In genomic region chr2:174674287-174675045, GRCm38 (mm10) we compare ENCODE assay signal across 8 mouse cellular contexts. TPM values are rescaled to one million over a fixed set of nuclear protein-coding genes. Genes with fewer than 3 reads are reported as not detected.
DNase-seq lines count a peak whose midpoint lies in the region; ATAC-seq lines count a peak whose summit lies in the region.

No protein-coding gene starts in this region.

- intact Hi-C loops in heart, postnatal 25 days (cut with DNase I) = loop anchor here (1.0 to 5.0 kb wide), 6 partner anchors 72 to 362 kb away; partner anchors contain the start of gene Nelfcd

- peak overlapping the region; percentile 68 for H3K4me3 ChIP-seq in heart, embryonic 10.5 days
- H3K4me3 ChIP-seq in forebrain, embryonic 11.5 days (ENCODE audit: low read depth, low read length) = peak overlapping the region; percentile 36
- peak overlapping the region; percentile 25; the same call in 1 of the 2 replicates for H3K4me3 ChIP-seq in liver, embryonic 13.5 days (replicated peaks)

- no peak for DNase-seq in heart, embryonic 10.5 days (ENCODE audit: low spot score)
- DNase-seq in heart, postnatal 25 days (ENCODE audit: low spot score) = no peak
- peak; percentile 14 for DNase-seq in A20 (ENCODE audit: low read depth, low spot score)
- DNase-seq in forebrain, embryonic 11.5 days (ENCODE audit: low spot score) = no peak
- no peak for DNase-seq in liver, embryonic 13.5 days
- DNase-seq in thymus, postnatal 14 days = no peak
- no peak for DNase-seq in thymus, postnatal 4 days

- peaks cover 19% of the 10 kb centered on the region for H3K4me1 ChIP-seq in heart, embryonic 10.5 days
- peaks cover 7% of the 10 kb centered on the region; the same call in 1 of the 2 replicates for H3K4me1 ChIP-seq in forebrain, embryonic 11.5 days (replicated peaks; ENCODE audit: control insufficient read depth, insufficient read depth, low read length)
- peaks cover 18% of the 10 kb centered on the region for H3K4me1 ChIP-seq in liver, embryonic 13.5 days (replicated peaks)

- no peaks in the 10 kb centered on the region for H3K36me3 ChIP-seq in heart, embryonic 10.5 days
- no peaks in the 10 kb centered on the region for H3K36me3 ChIP-seq in forebrain, embryonic 11.5 days (ENCODE audit: control insufficient read depth, insufficient read depth, low read length)
- H3K36me3 ChIP-seq in liver, embryonic 13.5 days = no peaks in the 10 kb centered on the region

- H3K9ac ChIP-seq in forebrain, embryonic 11.5 days (ENCODE audit: low read length) = peak overlapping the region; percentile 62
- H3K9ac ChIP-seq in liver, embryonic 13.5 days = no peak overlapping the region

- 3% methylated on average over 16 of the region's 16 CpGs for WGBS in heart, embryonic 10.5 days
- 3% methylated on average over 16 of the region's 16 CpGs for WGBS in forebrain, embryonic 11.5 days
- WGBS in liver, embryonic 13.5 days (ENCODE audit: insufficient replicate concordance) = 7% methylated on average over 16 of the region's 16 CpGs

- H3K27ac ChIP-seq in heart, embryonic 10.5 days = peak overlapping the region; percentile 11; the same call in 1 of the 2 replicates
- H3K27ac ChIP-seq in forebrain, embryonic 11.5 days (ENCODE audit: low read depth, low read length) = no peak overlapping the region
- no peak overlapping the region for H3K27ac ChIP-seq in liver, embryonic 13.5 days

- H3K27me3 ChIP-seq in heart, embryonic 10.5 days (ENCODE audit: insufficient read depth, poor library complexity, severe bottlenecking) = peaks cover 40% of the 10 kb centered on the region
- H3K27me3 ChIP-seq in forebrain, embryonic 11.5 days (ENCODE audit: control insufficient read depth, insufficient read depth, low read length) = 0 out of 2 replicates have a peak, but pooled peaks cover 4% of the 10 kb centered on the region
- peaks cover 36% of the 10 kb centered on the region for H3K27me3 ChIP-seq in liver, embryonic 13.5 days

- H3K4me2 ChIP-seq in forebrain, embryonic 11.5 days (ENCODE audit: low read depth, low read length, severe bottlenecking) = peak overlapping the region; percentile 84
- peak overlapping the region; percentile 80 for H3K4me2 ChIP-seq in liver, embryonic 13.5 days

- no peaks in the 10 kb centered on the region for H3K9me3 ChIP-seq in heart, embryonic 10.5 days
- H3K9me3 ChIP-seq in forebrain, embryonic 11.5 days (ENCODE audit: control insufficient read depth, low read length) = no peaks in the 10 kb centered on the region
- H3K9me3 ChIP-seq in liver, embryonic 13.5 days (replicated peaks) = no peaks in the 10 kb centered on the region

- peak; percentile 53 for ATAC-seq in forebrain, embryonic 11.5 days (replicated peaks; ENCODE audit: low FRiP score)
- ATAC-seq in liver, embryonic 13.5 days (ENCODE audit: low read depth) = 0 out of 2 replicates have a peak, but pooled peaks have one; percentile 18
- no peak for ATAC-seq in megakaryocyte progenitor cell, adult 5-6 weeks (replicated peaks; ENCODE audit: poor library complexity)

RNA-seq across cellular contexts. Expression of gene Zfp831, which starts 31.1 kb away (rescaled TPM):
- not detected in 2 replicates for polyA plus RNA-seq in heart, embryonic 10.5 days (2016; fragmentation: Nextera tagmentation; extraction: Ambion mirVana)
- under 1 TPM; 0.08 TPM for total RNA-seq in heart, postnatal 25 days (2021)
- not detected in 2 replicates for polyA plus RNA-seq in forebrain, embryonic 11.5 days (2014; fragmentation: Nextera tagmentation; extraction: Ambion mirVana)
- polyA plus RNA-seq in liver, embryonic 13.5 days (2015; fragmentation: Nextera tagmentation; extraction: Ambion mirVana) = 0.02 TPM in 2 replicates
- total RNA-seq in megakaryocyte progenitor cell, adult 5-6 weeks (2015) = 0.76 and 1.5 TPM in 2 replicates
- total RNA-seq in megakaryocyte progenitor cell, adult 5-6 weeks (2017) = 0.67 and 1.1 TPM in 2 replicates
